Mouse (Mus musculus) spleen, postnatal 4 days (tissue): ENCODE measurements around the gene Rspo3.

Source experiments
- DNase-seq, 2 experiments: peaks; one replicate each; pipeline ENCODE4 v3.0.0; 2022; ENCODE audit warnings: low spot score in 2 of 2

The Rspo3 gene

GRCm38 (mm10) chr10:29535546-29536260 is at the start of gene Rspo3:
Rspo3 (minus strand) TSS chr10:29535867.
- peak in 1 of 2 experiments; percentile 62 for DNase-seq

DNA sequence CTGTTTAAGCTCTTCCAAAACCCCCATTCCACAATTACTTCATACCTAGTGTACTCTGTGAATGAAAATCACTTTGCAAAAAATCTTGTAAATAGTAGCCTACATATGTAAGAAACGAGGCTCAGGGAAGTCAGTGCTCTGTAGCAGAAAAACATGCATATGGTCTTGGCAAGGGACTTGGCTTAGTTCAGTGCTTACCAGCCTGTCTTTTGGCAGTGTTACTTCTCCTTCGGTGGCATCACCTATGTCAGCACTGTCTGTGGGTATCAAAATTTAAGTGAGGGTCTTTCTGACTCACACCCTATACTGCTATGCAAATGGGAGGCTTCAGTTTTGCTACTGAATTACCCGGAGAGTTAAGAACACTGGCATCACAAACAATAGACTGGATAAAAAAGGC is 46.3 kb upstream of the Rspo3 start:
- DNase-seq, result no peak

GRCm38 (mm10) chr10:29581476-29581875 is 45.8 kb upstream of the Rspo3 start:
- no peak for DNase-seq

DNA sequence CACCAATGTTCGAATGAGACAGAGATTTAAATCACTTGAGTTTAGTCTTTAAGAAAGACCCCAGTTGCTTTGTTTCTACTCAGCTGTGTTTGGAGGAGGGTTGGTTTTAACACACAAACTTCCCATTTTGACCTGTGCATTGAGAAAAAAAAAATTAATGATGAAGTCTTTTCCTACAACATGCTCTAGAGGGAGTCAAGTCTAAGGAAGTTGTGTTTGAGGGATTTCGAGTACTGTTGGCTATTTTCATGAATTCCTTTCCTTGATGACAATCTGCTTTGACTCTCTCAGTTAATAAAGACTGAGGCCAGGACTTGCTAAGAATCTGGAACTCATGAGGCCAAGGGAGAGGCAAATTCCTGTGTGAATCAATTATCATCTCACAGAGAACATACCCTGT is 20.3 kb upstream of the Rspo3 start:
- no peak for DNase-seq

DNA sequence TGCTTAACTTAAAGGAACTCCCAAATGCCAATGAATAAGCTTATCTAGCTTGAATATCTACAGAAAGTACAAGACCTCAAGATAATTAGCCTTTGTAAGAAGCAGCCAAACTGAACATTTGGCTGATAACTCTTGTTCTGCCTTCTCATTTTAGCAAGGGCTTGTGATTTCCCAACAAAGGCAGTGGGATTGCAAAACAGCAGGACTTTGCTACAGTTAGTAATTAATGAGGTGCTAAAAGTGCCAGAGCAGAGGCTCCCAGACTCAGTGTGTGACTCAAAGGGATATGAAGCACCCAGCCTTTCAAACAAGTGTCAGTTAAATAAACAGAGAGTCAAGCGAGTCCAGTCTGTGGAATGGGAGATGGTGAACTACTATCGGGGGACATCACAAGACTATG is 18.7 kb upstream of the Rspo3 start:
- DNase-seq, result no peak

DNA sequence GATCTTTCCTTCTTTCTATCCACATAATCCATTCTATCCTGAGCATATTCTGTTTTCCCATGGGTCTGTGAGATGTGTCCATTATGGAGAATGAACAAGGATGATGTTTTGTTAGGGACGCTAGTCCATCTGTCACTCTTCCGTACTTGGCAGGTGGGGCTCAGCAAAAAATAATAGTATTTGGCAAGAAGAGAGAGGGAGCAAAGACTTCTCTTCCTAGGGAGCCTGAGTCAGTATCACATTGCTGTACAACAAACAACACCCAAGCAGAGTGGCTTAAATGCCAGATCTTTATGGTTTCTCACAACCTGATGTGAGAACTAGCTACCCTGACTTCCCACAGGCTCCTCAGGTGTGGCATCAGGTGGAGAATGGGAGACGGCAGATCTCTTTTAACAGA is 7.3 kb upstream of the Rspo3 start:
- DNase-seq, result no peak

- no peak for DNase-seq
These were observed 3.8 kb upstream of the Rspo3 start for GRCm38 (mm10) chr10:29539516-29539915.

DNA sequence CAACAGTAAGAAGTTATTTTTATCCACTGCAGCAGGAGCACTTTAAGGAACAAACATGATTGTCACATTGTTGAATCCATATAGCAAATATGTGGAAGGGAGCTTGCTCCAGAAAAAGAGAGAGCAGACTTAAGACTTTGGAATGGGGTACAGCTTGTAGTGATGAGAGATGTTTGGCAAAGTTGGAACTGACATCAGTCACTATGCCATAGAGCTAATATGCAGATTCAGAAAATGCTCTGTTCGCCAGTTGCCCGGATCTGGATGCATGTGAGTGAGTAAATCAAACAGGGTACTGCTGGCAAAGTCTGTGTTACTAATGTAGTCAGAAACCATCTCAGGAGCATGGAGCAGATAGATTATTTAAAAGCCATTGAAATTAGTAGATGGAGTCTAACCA is 3.1 kb upstream of the Rspo3 start:
- DNase-seq, result no peak

- no peak for DNase-seq
These were observed 838 bp downstream of the Rspo3 start for GRCm38 (mm10) chr10:29534830-29535227.

DNA sequence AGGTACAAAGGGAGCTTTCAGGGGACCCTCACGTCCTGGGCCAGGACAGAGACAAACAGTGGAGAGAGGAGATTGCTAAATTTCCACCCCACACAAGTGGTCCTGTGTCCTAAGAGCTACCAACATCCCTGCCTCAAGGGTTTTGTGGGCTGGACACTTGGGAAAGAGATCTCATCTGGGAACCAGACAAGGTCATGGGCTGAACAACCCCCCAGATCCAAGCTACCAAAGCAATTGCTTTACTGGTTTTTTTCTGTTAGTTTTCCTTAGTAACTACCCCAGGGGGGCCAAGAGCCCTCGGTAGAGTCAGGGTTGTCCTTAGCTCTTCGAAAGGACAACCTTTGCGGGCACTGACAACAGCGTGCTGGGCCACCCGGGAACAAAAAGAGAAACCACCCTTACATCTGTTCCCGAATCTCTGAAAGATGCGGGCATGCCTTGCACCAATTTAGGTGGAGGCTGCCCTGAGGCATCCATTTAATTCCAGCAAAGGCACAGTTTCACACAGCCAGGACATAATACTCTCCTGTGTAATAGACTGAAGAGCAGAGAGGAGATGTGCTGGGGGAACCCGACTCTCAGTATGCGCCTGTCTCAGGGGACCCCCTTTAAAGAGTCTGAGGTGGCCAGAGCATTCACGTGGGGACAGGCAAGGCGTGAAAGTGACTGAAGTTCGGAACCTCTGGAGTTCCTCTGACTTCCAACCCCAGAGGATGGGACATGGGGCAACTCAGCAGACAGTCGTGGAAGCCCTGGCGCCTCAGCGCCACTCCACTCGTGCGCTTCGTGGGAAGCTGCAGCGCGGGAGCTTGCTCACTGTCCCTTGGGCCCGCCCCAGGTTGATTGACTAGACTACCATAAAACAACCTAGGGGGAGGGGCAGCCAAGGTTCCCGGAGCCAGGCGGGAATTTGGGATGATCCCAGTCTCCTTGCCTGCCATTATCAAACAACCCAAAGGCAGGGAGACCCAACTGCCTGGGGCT is 1.5 kb downstream of the Rspo3 start:
- no peak for DNase-seq

- DNase-seq, result peak; percentile 22 to 67
These were observed 2.6 kb downstream of the Rspo3 start for GRCm38 (mm10) chr10:29532821-29533715.

GRCm38 (mm10) chr10:29513563-29513962 is 22.1 kb downstream of the Rspo3 start:
- DNase-seq, result no peak

GRCm38 (mm10) chr10:29508167-29508566 is 27.5 kb downstream of the Rspo3 start:
- DNase-seq, result no peak

DNA sequence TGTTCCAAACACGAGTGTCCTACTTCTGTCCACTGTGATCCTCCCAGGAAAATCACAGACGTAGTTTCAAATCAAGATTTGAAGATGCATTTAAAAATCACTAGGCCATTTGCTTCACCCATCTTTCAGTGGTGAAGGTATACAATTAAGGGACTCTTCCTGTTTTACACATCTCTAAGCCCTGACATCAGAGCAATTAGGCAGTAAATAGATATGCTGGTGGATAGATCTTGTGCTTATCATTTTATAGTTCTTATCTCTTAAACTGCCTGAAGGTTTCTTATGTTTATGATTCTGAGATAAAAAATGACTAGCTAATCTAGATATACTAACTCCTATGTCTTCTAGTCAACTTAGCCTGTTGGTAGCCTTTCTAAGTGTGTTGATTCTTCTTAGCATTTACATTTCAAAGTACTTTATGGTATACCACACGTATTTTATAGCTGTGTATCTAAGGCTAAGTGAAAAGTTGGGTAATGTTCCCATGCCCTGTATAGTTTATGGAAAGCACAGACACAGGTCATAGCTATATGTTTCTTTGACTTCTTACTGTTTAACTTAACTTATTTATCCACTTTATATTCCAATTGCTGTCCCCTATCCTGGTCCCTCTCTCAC is 38.4 kb downstream of the Rspo3 start:
- DNase-seq, result no peak

DNA sequence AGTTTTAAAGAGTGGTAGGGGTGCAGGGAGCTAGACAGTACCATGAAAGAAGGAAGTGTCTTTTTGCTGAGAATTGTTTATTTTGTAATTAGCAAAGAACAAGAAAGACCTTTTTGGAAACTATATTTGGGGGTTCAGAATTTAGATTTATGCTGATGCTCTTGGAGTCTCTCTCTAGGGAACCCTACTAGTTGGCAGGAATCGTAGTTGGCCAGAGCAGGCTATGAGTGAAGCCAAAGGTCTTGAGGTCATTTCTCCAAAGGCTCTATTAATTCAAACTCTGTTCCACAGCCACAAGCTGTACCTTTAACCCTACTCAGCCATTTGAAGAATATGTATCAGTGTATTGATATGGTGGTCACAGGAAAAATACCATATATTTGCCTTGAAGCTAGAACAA is 41.7 kb downstream of the Rspo3 start:
- no peak for DNase-seq

DNA sequence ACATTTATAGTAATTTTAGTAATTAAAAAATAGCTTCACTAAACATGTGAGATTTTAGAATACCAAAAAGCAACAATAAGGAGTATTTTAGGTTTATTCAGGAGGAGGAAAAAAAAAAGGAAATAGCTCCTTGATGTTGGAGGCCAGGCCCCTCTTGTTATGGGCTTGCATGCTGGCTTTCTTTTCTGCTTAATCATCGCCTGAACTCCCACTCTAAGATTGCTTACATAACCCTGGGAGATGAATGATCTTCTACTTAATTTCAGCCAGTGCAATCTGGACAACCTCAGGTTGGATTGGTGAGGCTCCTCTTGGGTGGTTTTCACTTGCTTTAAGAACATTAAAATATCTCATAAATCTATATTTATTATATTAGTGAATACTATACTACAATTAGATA is 54.7 kb downstream of the Rspo3 start:
- DNase-seq, result no peak

DNA sequence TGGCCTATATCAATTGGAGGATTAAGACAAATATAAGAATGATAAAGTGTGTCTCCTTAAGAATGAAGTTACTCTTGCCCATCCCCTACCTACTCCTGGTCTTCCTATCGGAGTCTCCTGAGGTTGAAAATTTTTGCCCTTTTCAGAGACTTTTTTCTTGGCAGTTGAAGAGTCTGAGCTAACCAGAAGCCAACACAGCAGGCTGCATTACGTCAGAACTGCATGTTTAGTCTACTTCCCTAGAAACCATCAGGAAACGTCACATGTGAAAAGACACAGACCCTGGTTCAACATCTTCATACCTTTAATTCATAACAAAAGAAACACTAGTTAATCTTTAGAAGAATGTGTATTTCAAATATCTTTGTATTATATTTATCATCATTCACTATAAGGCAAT is 56.3 kb downstream of the Rspo3 start:
- DNase-seq, result no peak

DNA sequence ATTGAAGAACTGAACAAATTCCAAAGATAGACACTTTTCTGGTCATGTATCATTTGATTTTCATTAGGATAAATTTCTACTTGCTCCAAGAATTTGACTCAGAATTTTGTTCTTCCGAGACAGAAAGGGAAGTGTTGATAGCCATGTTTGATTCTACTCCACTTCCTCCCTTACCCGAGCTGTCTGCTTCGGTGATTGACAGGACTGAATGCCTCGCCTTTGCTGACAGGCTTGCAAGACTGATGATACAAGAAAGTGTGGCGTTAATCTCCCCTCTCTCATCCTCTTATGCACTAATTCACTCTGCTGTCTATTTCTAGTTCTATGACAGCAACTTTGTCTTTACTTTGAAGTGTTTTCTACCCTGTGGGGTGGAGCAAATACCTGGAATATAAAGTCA is 65.2 kb downstream of the Rspo3 start:
- DNase-seq, result no peak

GRCm38 (mm10) chr10:29460100-29460499 is 75.6 kb downstream of the Rspo3 start:
- DNase-seq, result no peak

- DNase-seq, result no peak
These were observed 76.0 kb downstream of the Rspo3 start for GRCm38 (mm10) chr10:29459632-29460031.

DNA sequence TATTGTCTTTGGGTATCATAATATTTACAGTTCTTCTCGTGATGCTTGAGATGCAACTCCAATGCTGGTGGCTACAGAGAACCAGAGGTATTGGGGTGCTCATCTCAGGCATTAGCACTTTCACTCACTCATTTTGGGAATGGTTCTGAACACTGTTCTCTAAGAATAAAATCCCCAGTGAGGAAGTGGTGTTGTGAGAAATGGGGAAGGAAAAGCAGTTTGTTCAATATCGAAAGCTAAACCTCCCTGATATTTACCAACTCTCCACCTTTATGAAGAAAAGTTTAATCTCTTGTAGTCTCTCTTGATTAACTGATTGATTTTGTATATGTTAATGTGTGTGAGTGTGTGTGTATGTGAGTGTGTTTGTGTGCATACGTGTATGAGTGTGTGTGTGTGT is 90.6 kb downstream of the Rspo3 start:
- no peak for DNase-seq
